Mouse (Mus musculus) ES-Bruce4 (cell line): ENCODE measurements at regions not wholly inside any gene's neighbourhood (a gene's known extent, or its start where the extent isn't known, plus 50 kb on each side); places are given as distances from the start of the nearest gene placed in this dataset.
"Not testable (repeated sequence)": the region's sequence is repeated elsewhere in the genome, so short reads cannot be mapped to it uniquely, and the experiment has no call there.

Source experiments
- H3K27ac ChIP-seq: 2 replicates; pipeline ENCODE4 v1.5.1; 2012; ENCODE audit warnings: low read length, inconsistent platforms; ENCODE audit not compliant: insufficient read depth
- H3K27me3 ChIP-seq: 2 replicates; pipeline ENCODE4 v1.6.1; 2012; ENCODE audit warnings: mild to moderate bottlenecking, low read length, inconsistent platforms; ENCODE audit not compliant: control insufficient read depth, poor library complexity, insufficient read depth, severe bottlenecking
- H3K36me3 ChIP-seq: 2 replicates; pipeline ENCODE4 v1.6.1; 2012; ENCODE audit warnings: inconsistent platforms, mild to moderate bottlenecking, low read length, moderate library complexity; ENCODE audit not compliant: control insufficient read depth, poor library complexity, insufficient read depth, severe bottlenecking
- H3K4me1 ChIP-seq: one replicate; pipeline ENCODE4 v1.8.1; 2011; ENCODE audit warnings: low read length; ENCODE audit not compliant: control insufficient read depth, insufficient read depth
- H3K4me3 ChIP-seq: 2 replicates; pipeline ENCODE4 v1.5.1; 2011; ENCODE audit warnings: low read depth, mild to moderate bottlenecking, low read length
- H3K9ac ChIP-seq: 2 replicates; pipeline ENCODE4 v1.6.1; 2012; ENCODE audit warnings: low read depth, mild to moderate bottlenecking, inconsistent platforms; ENCODE audit not compliant: poor library complexity, severe bottlenecking
- H3K9me3 ChIP-seq: replicated peaks from 2 replicates; pipeline ENCODE4 v1.6.1; 2012; ENCODE audit warnings: mild to moderate bottlenecking, low read length, inconsistent platforms; ENCODE audit not compliant: control insufficient read depth, poor library complexity, insufficient read depth, severe bottlenecking
- CTCF ChIP-seq: IDR thresholded peaks from one replicate; pipeline ENCODE4 v1.8.1; 2011; ENCODE audit warnings: low read depth, low read length
- EP300 ChIP-seq: IDR thresholded peaks from 2 replicates; pipeline ENCODE4 v1.6.1; 2011; ENCODE audit warnings: low read depth, low read length; ENCODE audit not compliant: insufficient read depth
- POLR2A ChIP-seq: IDR thresholded peaks from one replicate; pipeline ENCODE4 v1.8.1; 2011; ENCODE audit warnings: low read length; ENCODE audit not compliant: insufficient read depth

DNA sequence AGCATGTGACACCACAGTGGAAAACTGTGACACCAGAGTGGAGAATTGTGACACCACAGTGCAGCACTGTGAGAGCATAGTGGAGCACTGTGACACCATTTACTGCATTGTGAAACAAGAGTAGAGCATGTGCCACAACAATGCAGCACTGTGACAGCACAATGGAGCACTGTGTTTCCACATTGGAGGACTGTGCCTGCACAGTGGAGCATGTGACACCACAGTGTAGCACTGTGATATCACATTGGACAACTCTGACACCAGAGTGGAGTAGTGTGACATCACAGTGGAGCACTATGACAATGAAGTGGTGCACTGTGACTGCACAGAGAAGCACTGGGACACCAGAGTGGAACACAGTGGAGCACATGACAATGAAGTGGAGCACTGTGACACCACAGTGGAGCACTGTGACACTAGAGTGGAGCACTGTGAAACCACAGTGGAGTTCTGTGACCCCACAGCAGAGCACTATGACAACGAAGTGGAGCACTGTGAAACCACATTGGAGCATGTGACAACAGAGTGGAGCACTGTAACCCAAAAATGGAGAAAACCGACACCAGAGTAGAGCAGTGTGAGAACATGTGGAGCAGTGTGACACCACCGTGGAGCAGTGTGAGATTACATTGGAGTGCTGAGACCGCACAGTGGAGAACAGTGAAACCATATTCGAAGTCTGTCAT is 100.9 kb upstream of the Vmn1r2 start:
- H3K9ac ChIP-seq = no peak overlapping the region
- no peak overlapping the region for H3K27ac ChIP-seq
- H3K27me3 ChIP-seq = no peaks in the 10 kb centered on the region
- no peaks in the 10 kb centered on the region for H3K4me1 ChIP-seq
- H3K4me3 ChIP-seq = no peak overlapping the region
- 0 out of 2 replicates have a peak, but pooled peaks cover 2% of the 10 kb centered on the region for H3K9me3 ChIP-seq
- no peaks in the 10 kb centered on the region for H3K36me3 ChIP-seq
- TF ChIP-seq CTCF = no peak
- no peak for TF ChIP-seq POLR2A
- no peak for TF ChIP-seq EP300

DNA sequence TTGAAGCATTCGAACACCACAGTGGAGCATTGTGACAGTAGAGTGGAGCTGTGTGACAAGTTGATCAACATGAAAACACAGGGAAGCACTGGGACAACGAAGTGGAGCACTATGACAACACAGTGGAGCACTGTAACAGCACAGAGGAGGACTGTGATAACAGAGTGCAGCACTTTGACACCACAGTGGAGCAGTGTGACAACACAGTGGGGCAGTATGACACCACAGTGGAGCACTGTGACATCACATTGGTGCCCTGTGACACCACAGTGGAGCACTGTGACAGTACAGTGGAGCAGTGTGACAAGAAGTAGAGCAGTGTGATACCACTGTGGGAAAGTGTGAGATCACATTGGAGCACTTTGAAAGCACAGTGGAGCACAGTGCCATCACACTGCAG is 99.9 kb upstream of the Vmn1r2 start:
- Histone ChIP-seq H3K9ac (no peak overlapping the region), H3K36me3 (no peaks in the 10 kb centered on the region), H3K27ac (no peak overlapping the region), H3K4me1 (no peaks in the 10 kb centered on the region), H3K4me3 (no peak overlapping the region), H3K9me3 (peaks cover 4% of the 10 kb centered on the region; the same call in 1 of the 2 replicates), H3K27me3 (no peaks in the 10 kb centered on the region)
- TF ChIP-seq CTCF = no peak

DNA sequence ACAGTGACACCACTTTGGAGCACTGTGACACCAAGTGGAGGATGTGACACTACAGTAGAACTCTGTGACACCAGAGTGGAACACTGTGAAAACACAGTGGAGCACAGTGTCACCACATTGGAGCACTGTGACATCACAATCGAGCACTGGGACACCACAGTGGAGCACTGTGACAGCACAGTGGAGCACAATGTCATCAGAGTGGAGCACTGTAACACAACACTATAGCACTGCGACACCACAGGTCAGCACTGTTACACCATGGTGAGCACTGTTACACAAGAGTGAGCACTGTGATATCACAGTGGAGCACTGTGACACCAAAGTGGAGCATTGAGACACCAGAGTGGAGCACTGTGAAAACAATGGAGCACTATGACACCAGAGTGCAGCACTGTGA is 99.5 kb upstream of the Vmn1r2 start:
- H3K36me3 ChIP-seq = no peaks in the 10 kb centered on the region
- no peak overlapping the region for H3K27ac ChIP-seq
- H3K27me3 ChIP-seq = no peaks in the 10 kb centered on the region
- no peak overlapping the region for H3K9ac ChIP-seq
- TF ChIP-seq POLR2A (no peak), CTCF (no peak), EP300 (no peak)
- no peaks in the 10 kb centered on the region for H3K4me1 ChIP-seq
- H3K9me3 ChIP-seq = peaks cover 4% of the 10 kb centered on the region; the same call in 1 of the 2 replicates
- no peak overlapping the region for H3K4me3 ChIP-seq

DNA sequence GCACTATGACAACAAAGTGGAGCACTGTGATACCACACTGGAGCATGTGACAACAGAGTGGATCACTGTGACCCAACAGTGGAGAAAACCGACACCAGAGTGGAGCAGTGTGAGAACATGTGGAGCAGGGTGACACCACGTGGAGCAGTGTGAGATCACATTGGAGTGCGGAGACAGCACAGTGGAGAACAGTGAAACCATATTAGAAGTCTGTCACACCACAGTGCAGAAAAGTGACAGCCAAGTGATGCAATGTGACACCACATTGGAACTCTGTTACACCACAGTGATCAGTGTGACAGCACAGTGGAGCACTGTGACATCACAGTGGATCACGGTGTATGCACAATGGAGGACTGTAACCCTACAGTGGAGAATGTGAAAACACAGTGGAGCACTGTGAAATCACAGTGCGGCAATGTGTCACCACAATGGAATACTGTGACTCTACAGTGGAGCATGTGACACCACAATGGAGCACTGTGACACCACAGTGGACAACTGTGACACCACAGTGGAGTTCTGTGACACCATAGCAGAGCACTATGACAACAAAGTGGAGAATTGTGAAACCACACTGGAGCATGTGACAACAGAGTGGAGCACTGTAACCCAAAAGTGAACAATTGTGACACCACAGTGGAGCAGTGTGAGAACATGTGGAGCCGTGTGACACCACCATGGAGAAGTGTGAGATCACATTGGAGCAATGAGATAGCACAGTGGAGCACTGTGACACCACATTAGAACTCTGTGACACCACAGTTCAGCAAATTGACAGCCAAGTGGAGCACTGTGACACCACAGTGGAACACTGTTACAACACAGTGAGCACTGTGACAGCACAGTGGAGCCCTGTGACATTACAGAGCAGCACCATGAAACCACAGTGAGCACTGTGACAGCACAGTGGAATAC is 98.6 kb upstream of the Vmn1r2 start:
- TF ChIP-seq CTCF (no peak), POLR2A (no peak), EP300 (no peak)
- no peak overlapping the region for H3K9ac ChIP-seq
- no peaks in the 10 kb centered on the region for H3K36me3 ChIP-seq
- H3K27ac ChIP-seq = no peak overlapping the region
- no peaks in the 10 kb centered on the region for H3K4me1 ChIP-seq
- H3K27me3 ChIP-seq = no peaks in the 10 kb centered on the region
- no peak overlapping the region for H3K4me3 ChIP-seq
- H3K9me3 ChIP-seq = peaks cover 4% of the 10 kb centered on the region; the same call in 1 of the 2 replicates

DNA sequence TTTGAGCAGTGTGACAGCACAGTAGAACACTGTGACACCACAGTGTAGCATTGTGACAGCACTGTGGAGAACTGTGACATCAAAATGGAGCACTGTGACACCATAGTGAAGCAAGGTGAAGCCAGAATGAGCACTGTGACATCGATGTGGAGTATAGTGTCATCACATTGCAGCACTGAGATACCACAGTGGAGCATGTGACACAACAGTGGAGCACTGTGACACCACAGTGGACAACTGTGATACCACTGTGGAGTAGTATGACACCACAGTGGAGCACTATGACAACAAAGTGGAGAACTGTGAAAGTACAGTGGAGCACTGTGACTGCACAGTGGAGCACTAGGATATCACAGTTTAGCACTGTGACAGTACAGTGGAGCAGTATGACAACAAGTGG is 97.8 kb upstream of the Vmn1r2 start:
- Histone ChIP-seq H3K4me3 (no peak overlapping the region), H3K27ac (no peak overlapping the region), H3K36me3 (no peaks in the 10 kb centered on the region), H3K4me1 (no peaks in the 10 kb centered on the region), H3K9ac (no peak overlapping the region), H3K27me3 (no peaks in the 10 kb centered on the region), H3K9me3 (peaks cover 4% of the 10 kb centered on the region; the same call in 1 of the 2 replicates)
- TF ChIP-seq CTCF (no peak), POLR2A (no peak), EP300 (no peak)

DNA sequence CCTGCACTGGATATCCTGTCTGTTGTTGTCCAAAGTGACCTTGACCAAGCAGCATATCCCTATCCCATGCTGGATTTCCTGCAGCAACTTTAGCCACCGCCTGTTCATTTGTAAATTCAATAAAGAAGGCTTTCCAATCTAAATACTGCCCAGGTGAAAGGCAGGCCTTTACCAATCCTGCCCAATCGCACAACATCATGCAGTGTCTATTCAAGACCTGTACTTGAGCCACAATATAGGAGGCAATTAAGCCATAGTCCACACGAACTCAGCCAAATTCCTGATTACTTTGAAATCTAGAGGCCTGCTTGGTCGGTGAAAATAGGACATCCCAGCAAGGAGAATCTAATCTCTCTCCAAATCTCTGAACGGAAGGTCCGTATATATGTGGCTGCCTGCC is 95.8 kb upstream of the Vmn1r2 start:
- not testable (repeated sequence) for H3K27ac ChIP-seq, H3K9ac ChIP-seq, H3K4me1 ChIP-seq, H3K4me3 ChIP-seq, H3K27me3 ChIP-seq, H3K9me3 ChIP-seq, H3K36me3 ChIP-seq
